Mouse (Mus musculus) lung, postnatal 4 days (tissue): ENCODE measurements around the gene Gm28036.
A peak's percentile ranks its signal among the peaks of the same experiment; 100 is the strongest.

ENCODE experiments used
- DNase-seq, 2 experiments: peaks; one replicate each; pipeline ENCODE4 v3.0.0; 2021

Gene Gm28036

DNA sequence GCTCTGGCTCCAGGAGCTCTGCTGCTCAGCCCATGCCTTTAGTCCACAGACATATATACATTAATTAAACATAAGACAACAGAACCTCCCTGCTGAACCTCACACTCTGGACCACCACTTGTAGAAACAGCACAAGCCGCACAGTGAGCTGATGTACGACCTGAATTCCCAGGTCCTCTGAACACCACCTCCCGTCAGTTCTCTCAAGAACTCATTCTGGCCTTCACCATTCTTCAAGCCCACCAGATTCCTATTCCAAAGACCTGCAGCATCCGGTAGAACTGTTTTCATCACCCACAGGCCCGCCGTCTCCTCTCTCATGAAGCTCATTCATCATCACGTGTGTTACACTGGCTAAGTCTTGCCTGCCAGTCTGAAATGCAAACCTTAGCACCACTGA, 46.5 kb downstream of the Gm28036 start:
- no peak for DNase-seq

DNA sequence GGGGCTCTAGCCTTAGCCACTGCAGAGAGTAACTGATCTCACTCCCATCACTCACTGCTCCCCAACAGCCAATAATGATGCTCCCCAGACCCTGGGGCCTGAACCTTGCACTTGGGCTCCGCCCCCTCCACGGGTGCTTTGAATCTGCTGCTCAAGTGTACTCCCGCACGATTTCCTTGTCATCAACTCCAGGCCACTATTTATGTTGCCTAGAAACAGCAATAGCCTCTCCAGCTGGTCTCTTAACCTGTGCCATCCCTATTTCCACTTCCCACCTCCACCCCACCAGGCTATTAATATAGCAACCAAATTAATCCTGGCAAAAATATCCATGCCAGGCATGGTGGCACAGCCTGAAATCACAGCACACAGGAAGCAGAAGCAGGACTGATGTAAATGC, 47.2 kb downstream of the Gm28036 start:
- no peak for DNase-seq

DNA sequence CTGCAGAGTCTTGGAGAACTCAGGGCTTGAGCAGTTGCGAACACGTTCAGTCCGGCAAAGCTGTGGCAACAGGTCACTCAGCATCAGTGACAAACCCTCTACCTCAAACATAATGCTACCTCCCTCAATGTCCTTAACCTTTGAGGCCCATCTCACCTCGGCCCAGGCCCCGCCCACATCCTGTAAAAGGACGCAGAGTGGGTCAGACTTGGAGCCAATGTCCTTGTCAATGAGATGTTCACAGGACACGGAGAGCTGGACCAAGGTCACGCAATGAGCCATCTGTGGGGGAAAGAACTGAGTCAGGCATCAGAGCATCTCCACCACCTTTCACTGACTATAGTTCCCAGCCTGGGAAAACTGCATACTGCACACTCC, 47.7 kb downstream of the Gm28036 start:
- DNase-seq: no peak

DNA sequence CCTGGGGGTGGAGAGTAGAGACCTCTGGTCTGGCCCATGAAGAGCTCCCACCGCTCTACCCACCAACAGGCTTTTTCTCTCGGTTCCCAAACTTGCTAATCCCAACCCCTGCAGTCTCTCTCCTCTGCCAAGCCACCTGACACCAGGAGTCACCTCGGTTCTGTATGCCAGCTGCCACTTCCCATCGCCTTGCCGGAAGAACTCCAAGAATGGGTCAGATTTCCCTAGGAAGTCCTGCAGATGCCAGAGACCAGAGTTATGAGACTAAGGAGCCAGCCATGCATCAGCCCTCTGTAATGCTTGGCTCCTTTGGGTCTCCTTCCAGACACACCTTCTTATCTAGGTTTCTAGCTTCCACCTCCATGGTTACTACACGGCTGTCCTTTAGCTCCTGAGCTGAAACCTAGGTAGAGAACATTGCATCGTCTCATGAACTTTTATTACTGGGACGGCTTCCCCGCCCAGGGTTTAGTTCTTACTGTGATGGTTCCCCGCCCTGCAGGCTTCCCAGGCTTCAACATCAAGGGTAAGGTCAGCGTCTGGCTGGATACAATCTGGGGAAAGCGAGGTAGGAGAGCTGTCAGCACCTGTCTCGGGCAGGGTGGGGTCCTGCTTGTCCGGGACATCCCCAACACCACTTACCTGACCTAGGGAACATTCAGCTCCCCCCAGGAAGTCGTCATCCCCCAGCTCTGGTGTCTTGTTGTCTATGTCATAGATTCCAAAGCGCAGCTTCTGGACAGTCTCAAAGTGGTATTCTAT, 48.3 kb downstream of the Gm28036 start:
- DNase-seq: no peak

DNA sequence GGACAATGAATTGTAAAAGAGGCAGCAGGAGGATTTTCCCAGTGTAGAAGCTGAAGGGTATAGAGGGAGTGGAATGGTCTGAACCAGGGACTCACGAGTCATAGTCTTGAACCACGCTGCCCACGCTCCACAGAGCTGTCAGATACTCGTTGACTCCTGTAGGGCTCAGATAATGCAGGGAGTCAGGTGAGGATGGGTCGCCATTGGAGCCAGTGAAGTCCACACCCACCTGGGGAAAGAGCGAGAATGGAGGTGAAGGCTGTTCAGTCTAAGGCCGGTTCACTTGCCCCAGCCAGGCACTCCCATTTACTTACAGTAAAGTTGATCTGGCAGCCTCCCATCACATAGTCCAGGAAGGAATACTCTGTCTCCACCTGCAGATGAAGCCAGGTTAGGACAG, 49.4 kb downstream of the Gm28036 start:
- no peak for DNase-seq

DNA sequence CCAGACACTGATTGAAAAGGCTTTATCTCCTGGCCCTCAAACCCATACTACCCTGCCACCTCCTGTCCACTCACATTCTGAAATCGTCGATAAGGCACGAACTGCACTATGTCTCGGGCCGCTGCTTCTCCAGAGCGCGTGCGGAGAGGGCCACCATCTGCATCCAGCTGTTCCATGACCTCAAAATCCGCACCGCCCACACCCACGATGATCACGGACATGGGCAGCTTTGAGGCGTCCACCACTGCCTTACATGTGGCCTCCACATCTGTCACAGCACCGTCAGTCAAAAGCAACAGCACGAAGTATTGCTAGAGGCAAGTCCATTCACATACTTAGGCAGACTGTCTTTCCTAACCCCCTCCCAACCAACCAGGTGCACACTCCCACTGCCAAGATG, 53.2 kb downstream of the Gm28036 start:
- peak in 1 of 2 experiments; percentile 71 for DNase-seq

DNA sequence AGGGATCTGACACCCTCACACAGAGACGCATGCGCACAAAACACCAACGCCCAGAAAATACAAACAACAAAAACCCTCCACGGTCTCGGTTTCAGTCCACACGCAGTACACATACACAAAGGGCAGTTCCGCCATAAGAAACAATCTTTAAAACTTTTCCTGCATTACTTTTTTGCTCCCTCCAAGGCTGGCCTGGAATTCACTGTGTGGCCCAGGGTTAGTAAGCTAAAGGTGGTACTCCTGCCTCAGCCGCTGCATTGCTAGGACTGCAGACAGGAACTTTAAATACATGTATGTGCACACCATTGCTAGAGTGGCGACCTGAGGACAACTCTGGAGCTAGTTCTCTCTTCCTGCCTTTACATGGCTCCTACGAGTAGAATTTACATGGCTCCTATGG, 55.7 kb downstream of the Gm28036 start:
- DNase-seq: no peak

DNA sequence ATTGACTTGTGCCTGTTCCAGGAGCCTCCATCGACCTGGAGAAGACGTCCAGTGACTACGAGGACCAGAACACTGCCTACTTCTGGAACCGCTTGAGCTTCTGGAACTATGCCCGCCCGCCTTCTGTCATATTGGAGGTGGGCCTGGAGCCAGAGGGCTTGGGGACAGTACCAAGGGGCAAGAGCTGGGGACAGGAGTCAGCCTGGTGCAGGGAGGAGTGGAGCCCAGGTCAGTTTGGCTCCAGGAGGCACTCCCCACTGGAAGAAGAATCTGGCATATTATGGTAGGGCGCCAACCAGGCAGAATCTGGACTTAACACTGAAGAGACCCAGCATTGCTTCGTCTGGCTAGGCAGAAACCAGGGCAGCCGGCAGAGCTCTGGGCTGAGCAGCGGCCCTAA, 59.0 kb downstream of the Gm28036 start:
- DNase-seq: no peak

DNA sequence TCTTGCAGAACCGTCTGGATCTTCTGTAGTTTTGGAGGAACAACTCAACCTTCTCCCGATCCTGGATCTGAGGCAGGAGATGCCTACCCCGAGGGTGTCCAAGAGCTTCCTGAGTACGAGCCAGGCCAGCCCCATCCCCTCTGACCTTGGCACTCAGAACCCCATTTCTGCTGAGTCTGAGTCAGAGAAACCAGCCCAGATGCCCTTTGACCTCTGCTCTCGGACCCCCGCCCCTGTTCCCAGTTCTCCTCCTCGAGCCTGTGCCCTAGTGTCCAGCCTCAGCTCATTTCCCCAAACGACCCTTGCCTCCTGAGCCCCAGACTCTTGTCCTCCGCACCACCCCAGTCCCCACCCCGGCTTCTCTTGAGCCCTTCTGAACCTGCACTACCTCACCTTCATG, 60.8 kb downstream of the Gm28036 start:
- no peak for DNase-seq

DNA sequence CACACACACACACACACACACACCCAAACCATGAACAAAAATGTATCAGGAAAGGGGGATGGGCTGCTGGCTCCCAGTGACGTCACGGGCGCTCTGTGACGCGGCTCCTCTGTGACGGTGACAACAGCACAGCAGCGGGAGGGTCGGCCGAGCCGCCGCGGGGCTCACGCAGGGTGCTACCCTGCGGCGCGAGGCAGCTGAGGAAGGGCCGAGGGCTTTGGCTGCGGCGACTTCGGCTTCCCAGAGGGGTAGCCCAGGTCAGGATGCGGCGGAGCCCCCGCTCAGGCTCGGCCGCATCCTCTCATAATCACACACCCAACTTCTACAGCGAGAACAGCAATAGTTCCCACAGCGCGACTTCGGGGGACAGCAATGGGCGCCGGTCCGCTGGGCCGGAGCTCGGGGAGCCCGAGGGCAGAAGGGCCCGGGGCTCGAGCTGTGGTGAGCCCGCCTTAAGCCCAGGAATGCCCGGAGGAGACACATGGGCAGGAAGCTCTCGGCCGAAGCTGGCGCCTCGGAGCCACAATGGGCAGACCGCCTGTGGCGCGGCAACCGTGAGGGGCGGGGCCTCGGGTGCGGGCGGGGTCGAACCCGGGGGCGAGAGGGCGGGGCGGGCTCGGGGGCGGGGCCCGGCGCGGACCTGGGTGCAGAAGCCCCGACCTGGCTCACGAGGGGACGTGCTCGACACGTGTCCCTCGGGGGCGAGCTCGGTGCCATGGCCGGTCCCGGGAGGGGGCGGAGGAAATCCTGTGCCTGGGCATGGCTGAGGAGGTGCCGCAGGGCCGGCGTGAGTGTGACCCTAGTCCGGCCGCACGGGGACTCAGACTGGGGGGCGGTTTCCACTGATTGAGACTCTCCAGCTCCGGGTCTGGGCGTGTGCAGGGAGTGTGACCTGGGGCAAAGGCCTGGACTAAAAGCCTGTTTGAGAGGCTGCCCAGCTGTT, 61.5 kb downstream of the Gm28036 start, which contains the start of gene Spag4:
TSS of gene Spag4 (plus strand) at position 77 of the 943 bp plus-strand sequence.
- peak; percentile 83 to 85 for DNase-seq

DNA sequence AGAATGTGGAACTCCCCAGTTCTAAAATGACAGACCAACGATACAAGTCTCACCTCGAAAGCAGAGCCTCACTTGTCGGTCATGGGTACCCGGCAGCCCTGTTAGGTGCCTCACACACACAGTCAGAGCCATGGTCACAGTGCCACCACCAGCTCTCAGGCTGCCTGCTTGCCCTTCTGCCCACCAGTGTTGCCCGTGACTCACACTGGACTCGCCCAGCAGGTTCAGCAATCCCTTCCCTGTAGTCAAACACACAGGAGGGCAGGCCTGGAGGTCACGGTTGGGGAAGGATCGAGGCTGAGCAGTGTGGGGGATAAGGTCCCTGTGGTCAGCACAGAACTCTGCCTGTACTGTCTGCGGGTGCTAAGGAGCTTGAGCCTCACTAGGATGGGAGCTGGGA, 74.1 kb downstream of the Gm28036 start, which contains the start of gene Fer1l4:
TSS of gene Fer1l4 (minus strand) at position 132 of the 400 bp plus-strand sequence.
- DNase-seq: no peak

DNA sequence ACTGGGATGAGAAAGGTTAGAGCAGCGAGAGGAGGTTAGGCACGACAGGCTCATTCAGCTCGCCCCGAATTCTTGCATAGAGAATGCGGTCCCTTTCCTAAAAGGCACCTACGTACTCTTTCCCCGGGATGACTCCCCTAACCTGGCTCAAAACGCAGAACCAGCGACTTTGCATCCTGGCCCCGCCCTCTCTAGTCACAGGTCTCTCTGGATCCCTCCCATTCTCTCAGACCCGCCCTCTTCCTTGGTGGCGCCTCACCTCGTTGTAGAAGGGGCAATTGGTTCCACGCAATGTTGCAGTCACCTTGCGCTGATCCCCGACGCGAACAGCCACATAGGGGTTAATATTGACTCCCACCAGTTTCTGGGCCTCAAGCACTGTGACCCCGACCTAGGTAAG, 79.0 kb downstream of the Gm28036 start:
- DNase-seq: peak in 1 of 2 experiments; percentile 15

DNA sequence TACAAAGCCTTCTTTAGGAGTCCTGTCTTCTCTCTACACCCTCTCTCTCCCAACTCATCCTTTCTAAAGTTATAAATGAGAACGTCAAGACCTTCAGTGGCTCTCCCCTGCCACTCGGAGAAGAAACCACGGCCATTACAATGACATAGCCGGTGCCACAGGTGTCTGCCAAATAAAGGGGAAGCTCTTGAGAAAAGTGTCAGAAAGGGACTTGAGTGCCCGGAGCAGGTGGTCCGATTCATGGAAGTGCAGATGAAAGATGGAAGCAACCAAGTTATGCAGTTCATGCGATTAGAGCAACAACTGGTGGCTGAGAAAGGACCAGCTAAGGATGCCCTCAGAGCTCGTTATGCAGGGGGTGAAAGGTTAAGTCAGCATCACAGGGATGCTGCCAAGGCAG, 84.0 kb downstream of the Gm28036 start:
- DNase-seq: no peak

DNA sequence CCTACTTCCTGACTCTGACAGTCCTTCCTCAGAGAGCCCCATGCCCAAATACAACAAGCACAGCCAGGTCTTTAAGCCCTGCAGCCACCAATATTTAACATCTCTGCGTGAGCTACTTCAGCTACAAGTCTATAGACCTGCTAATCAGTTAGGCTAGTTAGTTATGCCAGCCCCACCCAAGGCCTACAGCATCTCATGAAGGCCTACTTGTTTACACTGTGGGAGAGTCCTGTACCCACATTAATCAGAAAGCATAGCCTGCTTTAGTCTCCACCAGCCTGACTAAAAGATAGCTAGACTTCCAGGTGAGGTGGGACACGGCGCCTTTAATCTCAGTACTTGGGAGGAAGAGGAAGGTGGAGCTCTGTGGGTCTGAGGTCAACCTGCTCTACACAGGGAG, 87.5 kb downstream of the Gm28036 start:
- no peak for DNase-seq

DNA sequence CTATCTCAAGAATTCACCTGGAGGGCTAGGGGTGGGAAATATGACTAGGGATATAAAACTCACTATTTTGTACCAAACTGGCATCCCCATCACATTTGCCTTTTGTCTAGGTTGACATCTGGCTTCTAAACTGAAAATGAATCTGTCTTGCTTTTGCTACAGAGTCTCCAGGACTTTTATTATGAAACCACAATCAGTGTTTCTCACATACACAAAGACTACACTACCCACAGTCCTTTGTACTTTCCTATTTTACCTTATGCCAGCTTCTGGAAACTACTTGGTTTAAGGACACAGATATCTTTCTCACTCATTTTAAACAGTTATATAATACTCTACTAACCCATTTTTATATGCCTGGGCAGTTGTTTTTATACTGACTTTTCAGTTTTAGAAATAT, 101.4 kb downstream of the Gm28036 start:
- no peak for DNase-seq
